Mouse (Mus musculus): Measurements from ENCODE around the gene Agfg1. TPM values are rescaled to one million over a fixed set of nuclear protein-coding genes. Genes with fewer than 3 reads are reported as not detected.
A peak's percentile ranks its signal among the peaks of the same experiment; 100 is the strongest.

Gene Agfg1
- polyA plus RNA-seq, 1 experiment from 2014 or later: 42.9 TPM

DNA sequence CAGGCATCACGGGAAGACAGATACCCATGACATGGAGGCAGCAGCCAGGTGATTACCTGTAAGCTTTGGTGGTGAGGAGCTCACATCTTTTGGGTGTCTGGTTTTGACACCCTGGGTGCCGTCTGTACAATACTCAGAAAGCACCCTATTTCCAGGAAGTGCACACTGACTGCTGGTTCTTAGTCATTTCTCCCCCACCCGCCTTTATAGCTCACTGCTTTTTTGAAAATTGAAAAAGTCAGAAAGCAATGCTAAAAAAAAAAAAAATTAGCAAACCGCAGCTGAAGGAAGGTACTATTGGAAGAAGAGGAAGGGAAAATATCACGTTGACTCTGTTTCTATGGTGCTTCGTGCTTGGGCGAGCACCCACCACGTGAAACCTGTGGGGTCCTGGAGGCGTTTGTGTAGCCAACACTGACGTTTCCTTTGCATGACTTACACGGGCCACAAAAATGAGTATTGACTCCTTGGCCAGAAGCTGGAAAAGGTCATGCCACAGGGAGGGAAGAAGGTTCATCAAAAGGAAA is 6.7 kb upstream of the Agfg1 start:
- ATAC-seq (ENCODE audit: low FRiP score) (no peak), DNase-seq (ENCODE audit: low spot score) (no peak)
- Histone ChIP-seq H3K9me3 (ENCODE audit: control insufficient read depth, low read length) (no peaks in the 10 kb centered on the region), H3K4me2 (replicated peaks) (no peak overlapping the region), H3K4me1 (replicated peaks; ENCODE audit: control insufficient read depth, insufficient read depth, low read length) (no peaks in the 10 kb centered on the region), H3K27ac (no peak overlapping the region), H3K36me3 (replicated peaks; ENCODE audit: control insufficient read depth, insufficient read depth) (no peaks in the 10 kb centered on the region), H3K9ac (no peak overlapping the region), H3K4me3 (replicated peaks; ENCODE audit: low read length) (no peak overlapping the region), H3K27me3 (ENCODE audit: control insufficient read depth, insufficient read depth, low read length) (no peaks in the 10 kb centered on the region)
- 58% methylated on average over 11 of the region's 11 CpGs for WGBS

DNA sequence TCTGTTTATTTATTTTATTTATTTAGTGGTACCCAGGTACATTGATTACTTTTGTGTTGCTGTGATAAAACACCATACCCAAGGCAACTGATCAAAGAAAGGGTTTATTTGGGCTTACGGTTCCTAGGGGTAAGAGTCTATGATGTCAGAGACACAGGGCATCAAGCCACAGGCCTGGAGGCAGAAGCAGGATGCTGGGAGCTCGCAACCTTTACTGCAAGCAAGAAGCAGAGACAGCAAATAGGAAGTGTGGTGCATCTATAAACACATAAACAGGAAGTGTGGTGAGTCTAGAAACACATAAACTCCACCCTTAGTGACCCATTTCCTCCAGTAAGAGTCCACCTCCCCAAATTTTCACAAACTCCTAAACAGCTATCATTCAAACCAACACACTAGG is 5.8 kb upstream of the Agfg1 start:
- Histone ChIP-seq H3K4me2 (replicated peaks) (no peak overlapping the region), H3K9ac (no peak overlapping the region), H3K27me3 (ENCODE audit: control insufficient read depth, insufficient read depth, low read length) (no peaks in the 10 kb centered on the region), H3K27ac (no peak overlapping the region), H3K9me3 (ENCODE audit: control insufficient read depth, low read length) (no peaks in the 10 kb centered on the region), H3K4me1 (replicated peaks; ENCODE audit: control insufficient read depth, insufficient read depth, low read length) (peaks cover 2% of the 10 kb centered on the region; the same call in 1 of the 2 replicates), H3K36me3 (replicated peaks; ENCODE audit: control insufficient read depth, insufficient read depth) (no peaks in the 10 kb centered on the region), H3K4me3 (replicated peaks; ENCODE audit: low read length) (no peak overlapping the region)
- WGBS: 96% methylated on average over 2 of the region's 2 CpGs
- no peak for DNase-seq (ENCODE audit: low spot score)
- no peak for ATAC-seq (ENCODE audit: low FRiP score)

- DNase-seq (ENCODE audit: low spot score): no peak
- Histone ChIP-seq H3K27me3 (ENCODE audit: control insufficient read depth, insufficient read depth, low read length) (no peaks in the 10 kb centered on the region), H3K9me3 (ENCODE audit: control insufficient read depth, low read length) (no peaks in the 10 kb centered on the region), H3K9ac (no peak overlapping the region), H3K4me1 (replicated peaks; ENCODE audit: control insufficient read depth, insufficient read depth, low read length) (peaks cover 6% of the 10 kb centered on the region; the same call in 1 of the 2 replicates), H3K4me2 (replicated peaks) (no peak overlapping the region), H3K36me3 (replicated peaks; ENCODE audit: control insufficient read depth, insufficient read depth) (no peaks in the 10 kb centered on the region), H3K4me3 (replicated peaks; ENCODE audit: low read length) (no peak overlapping the region), H3K27ac (no peak overlapping the region)
- ATAC-seq (ENCODE audit: low FRiP score): no peak
- 69% methylated on average over 8 of the region's 8 CpGs for WGBS
Observed at GRCm38 (mm10) chr1:82834572-82834971, 4.7 kb upstream of the Agfg1 start.

- no peaks in the 10 kb centered on the region for H3K9me3 ChIP-seq (ENCODE audit: control insufficient read depth, low read length)
- no peak overlapping the region for H3K9ac ChIP-seq
- H3K36me3 ChIP-seq (replicated peaks; ENCODE audit: control insufficient read depth, insufficient read depth): no peaks in the 10 kb centered on the region
- H3K27me3 ChIP-seq (ENCODE audit: control insufficient read depth, insufficient read depth, low read length): no peaks in the 10 kb centered on the region
- no peak overlapping the region for H3K4me2 ChIP-seq (replicated peaks)
- no peak for ATAC-seq (ENCODE audit: low FRiP score)
- no peak for DNase-seq (ENCODE audit: low spot score)
- H3K4me3 ChIP-seq (replicated peaks; ENCODE audit: low read length): no peak overlapping the region
- H3K27ac ChIP-seq: no peak overlapping the region
- WGBS: 82% methylated on average over 13 of the region's 13 CpGs
- peaks cover 20% of the 10 kb centered on the region for H3K4me1 ChIP-seq (replicated peaks; ENCODE audit: control insufficient read depth, insufficient read depth, low read length)
Observed at GRCm38 (mm10) chr1:82836342-82837217, 2.7 kb upstream of the Agfg1 start.

GRCm38 (mm10) chr1:82837579-82837978 is 1.7 kb upstream of the Agfg1 start:
- 86% methylated on average over 6 of the region's 6 CpGs for WGBS
- Histone ChIP-seq H3K9ac (no peak overlapping the region), H3K4me2 (replicated peaks) (no peak overlapping the region), H3K27me3 (ENCODE audit: control insufficient read depth, insufficient read depth, low read length) (no peaks in the 10 kb centered on the region), H3K4me1 (replicated peaks; ENCODE audit: control insufficient read depth, insufficient read depth, low read length) (peaks cover 20% of the 10 kb centered on the region), H3K4me3 (replicated peaks; ENCODE audit: low read length) (no peak overlapping the region), H3K36me3 (replicated peaks; ENCODE audit: control insufficient read depth, insufficient read depth) (no peaks in the 10 kb centered on the region), H3K9me3 (ENCODE audit: control insufficient read depth, low read length) (no peaks in the 10 kb centered on the region), H3K27ac (no peak overlapping the region)
- DNase-seq (ENCODE audit: low spot score): no peak
- no peak for ATAC-seq (ENCODE audit: low FRiP score)

DNA sequence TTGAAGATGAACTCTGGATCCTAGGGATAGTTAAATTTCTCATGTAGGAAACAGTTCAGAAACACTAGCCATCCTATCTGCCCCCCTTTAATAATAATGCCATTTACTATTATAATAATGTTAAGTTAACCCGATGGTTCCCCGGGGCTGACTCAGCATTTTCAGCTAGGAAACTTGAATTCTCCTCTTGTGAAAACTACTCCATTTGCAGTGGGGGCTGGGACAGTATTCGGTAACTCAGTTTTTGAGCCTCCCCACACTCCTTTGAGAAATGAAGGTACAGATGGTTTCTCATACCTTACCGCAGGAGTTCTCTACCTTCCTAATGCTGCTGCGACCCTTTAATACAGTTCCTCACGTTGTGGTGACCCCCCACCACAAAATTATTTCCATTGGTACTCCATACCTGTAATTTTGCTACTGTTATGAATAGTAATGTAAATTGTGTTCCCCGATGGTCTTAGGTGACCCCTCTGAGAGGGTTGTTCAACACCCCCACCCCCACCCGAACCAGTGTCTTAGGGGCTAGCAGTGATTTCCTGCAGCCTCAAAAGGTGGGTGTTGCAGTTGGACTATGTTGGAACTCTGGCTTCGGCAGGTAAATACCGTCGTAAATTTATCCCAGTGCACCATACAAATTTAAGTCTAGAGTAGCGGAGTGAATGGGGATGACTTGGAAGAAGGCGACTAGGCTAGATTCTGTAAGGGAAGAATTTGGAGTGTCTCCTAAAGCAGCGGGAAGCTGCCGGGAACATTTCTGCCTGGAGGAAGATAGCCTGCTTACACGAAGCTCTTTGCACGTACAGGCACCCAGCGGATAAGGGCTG is 601 bp upstream of the Agfg1 start:
- WGBS: 27% methylated on average over 18 of the region's 18 CpGs
- Histone ChIP-seq H3K36me3 (replicated peaks; ENCODE audit: control insufficient read depth, insufficient read depth) (no peaks in the 10 kb centered on the region), H3K27ac (peak overlapping the region; percentile 86), H3K9me3 (ENCODE audit: control insufficient read depth, low read length) (no peaks in the 10 kb centered on the region), H3K4me2 (replicated peaks) (peak overlapping the region; percentile 83), H3K9ac (peak overlapping the region; percentile 90), H3K27me3 (ENCODE audit: control insufficient read depth, insufficient read depth, low read length) (no peaks in the 10 kb centered on the region), H3K4me3 (replicated peaks; ENCODE audit: low read length) (peak overlapping the region; percentile 97), H3K4me1 (replicated peaks; ENCODE audit: control insufficient read depth, insufficient read depth, low read length) (peaks cover 20% of the 10 kb centered on the region)
- ATAC-seq (ENCODE audit: low FRiP score) (peak; percentile 51), DNase-seq (ENCODE audit: low spot score) (no peak)

- H3K9ac ChIP-seq: peak overlapping the region; percentile 90
- no peaks in the 10 kb centered on the region for H3K36me3 ChIP-seq (replicated peaks; ENCODE audit: control insufficient read depth, insufficient read depth)
- peak overlapping the region; percentile 83 for H3K4me2 ChIP-seq (replicated peaks)
- DNase-seq (ENCODE audit: low spot score) (peak; percentile 25), ATAC-seq (ENCODE audit: low FRiP score) (peak; percentile 78)
- peak overlapping the region; percentile 97 for H3K4me3 ChIP-seq (replicated peaks; ENCODE audit: low read length)
- peak overlapping the region; percentile 86 for H3K27ac ChIP-seq
- H3K27me3 ChIP-seq (ENCODE audit: control insufficient read depth, insufficient read depth, low read length): no peaks in the 10 kb centered on the region
- H3K4me1 ChIP-seq (replicated peaks; ENCODE audit: control insufficient read depth, insufficient read depth, low read length): peaks cover 20% of the 10 kb centered on the region
- no peaks in the 10 kb centered on the region for H3K9me3 ChIP-seq (ENCODE audit: control insufficient read depth, low read length)
- under 1% methylated on average over 67 of the region's 86 CpGs for WGBS
Observed at GRCm38 (mm10) chr1:82839614-82840421, 535 bp downstream of the Agfg1 start.

DNA sequence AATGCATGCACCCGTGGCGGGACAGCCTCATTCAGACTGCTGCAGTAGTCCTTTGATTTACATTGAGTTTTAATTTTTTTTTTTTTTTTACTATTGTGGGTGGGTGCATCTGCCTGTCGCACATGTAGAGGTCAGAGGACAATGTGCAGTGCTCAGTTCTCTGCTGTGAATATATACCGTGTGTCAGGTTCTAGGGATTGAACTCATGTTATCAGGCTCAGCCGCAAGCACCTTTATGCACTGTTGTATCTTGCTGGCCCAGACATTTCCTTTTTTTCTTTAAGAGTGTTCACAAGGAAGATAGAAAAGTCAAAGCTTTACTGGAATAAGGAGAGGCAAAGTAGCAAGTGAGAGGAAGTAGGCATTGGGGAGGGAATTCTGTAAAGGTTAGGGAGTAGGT is 16.4 kb downstream of the Agfg1 start:
- no peaks in the 10 kb centered on the region; the same call in 1 of the 2 replicates for H3K4me1 ChIP-seq (replicated peaks; ENCODE audit: control insufficient read depth, insufficient read depth, low read length)
- ATAC-seq (ENCODE audit: low FRiP score): no peak
- peaks cover 8% of the 10 kb centered on the region; the same call in 1 of the 2 replicates for H3K36me3 ChIP-seq (replicated peaks; ENCODE audit: control insufficient read depth, insufficient read depth)
- H3K9me3 ChIP-seq (ENCODE audit: control insufficient read depth, low read length): no peaks in the 10 kb centered on the region
- WGBS: 89% methylated on average over 5 of the region's 5 CpGs
- no peak overlapping the region for H3K4me2 ChIP-seq (replicated peaks)
- no peak for DNase-seq (ENCODE audit: low spot score)
- H3K27ac ChIP-seq: no peak overlapping the region
- no peak overlapping the region for H3K9ac ChIP-seq
- H3K27me3 ChIP-seq (ENCODE audit: control insufficient read depth, insufficient read depth, low read length): no peaks in the 10 kb centered on the region
- no peak overlapping the region for H3K4me3 ChIP-seq (replicated peaks; ENCODE audit: low read length)

Measured in hindbrain, embryonic 14.5 days (tissue).